Mouse (Mus musculus) large intestine, adult 2 months (tissue): ENCODE measurements around the gene Lfng. TPM values are rescaled to one million over a fixed set of nuclear protein-coding genes. Genes with fewer than 3 reads are reported as not detected.

Source experiments
- DNase-seq: peaks from one replicate; pipeline ENCODE4 v3.0.0-alpha.2; 2012; ENCODE audit warnings: low read depth, low spot score
- WGBS: fragments of 180-500 bp; shearing (Covaris S2); methylation state at CpG from one replicate; pipeline ENCODE4 v1.1.7; 2018; 5-methylcytosine and 5-hydroxymethylcytosine counted together
- polyA plus RNA-seq: library from polyadenylated mRNA; depleted of rRNA; stranded (reverse); fragments of >200 nt; gene quantifications from 2 replicates; pipeline ENCODE4 v1.2.3, GENCODE M21; 2012

Lfng gene
- polyA plus RNA-seq, 1 experiment = 32.6 TPM

- 86% methylated on average over 7 of the region's 7 CpGs for WGBS
- no peak for DNase-seq
Observed at GRCm38 (mm10) chr5:140636316-140637057, 29.4 kb downstream of the Lfng start.

DNA sequence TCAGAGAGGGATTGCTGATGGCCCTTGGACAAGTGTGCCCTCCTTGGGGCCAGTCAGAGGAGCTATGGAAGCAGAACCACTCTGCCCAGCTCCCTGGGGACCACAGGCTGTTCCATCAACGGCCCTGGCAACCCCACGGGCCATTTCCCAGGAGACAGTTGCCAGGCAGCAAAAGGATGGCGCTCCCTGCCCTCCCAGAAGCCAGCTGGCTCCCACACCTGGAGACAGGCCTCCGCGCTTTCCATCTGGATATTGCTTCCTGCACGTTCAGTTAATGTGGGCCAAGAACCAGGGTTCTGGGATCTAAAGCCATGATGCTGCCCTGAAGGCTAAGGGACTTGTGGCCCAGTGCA lies 29.9 kb downstream of the Lfng start:
- WGBS = 90% methylated on average over 6 of the region's 6 CpGs
- no peak for DNase-seq

GRCm38 (mm10) chr5:140637989-140638388 lies 30.9 kb downstream of the Lfng start:
- 85% methylated on average over 3 of the region's 3 CpGs for WGBS
- no peak for DNase-seq

DNA sequence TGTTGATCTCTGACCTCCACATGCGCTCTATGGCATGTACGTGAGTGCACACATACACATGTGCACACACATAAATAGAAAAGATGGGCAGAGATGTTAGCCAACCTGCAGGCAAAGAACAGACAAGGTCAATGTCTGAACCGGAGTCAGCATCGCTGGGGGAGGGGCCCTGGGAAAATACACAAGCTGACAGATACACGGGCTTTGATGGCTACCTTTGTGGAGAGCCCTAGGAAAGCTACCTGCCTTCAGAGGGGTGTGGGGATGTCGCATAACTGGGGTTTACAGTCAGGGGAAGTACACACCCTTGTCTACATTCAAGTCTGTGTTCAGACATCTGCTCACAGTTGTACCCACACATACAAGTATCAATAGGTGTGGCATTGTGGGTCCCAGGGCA lies 31.4 kb downstream of the Lfng start:
- WGBS = 77% methylated on average over 6 of the region's 6 CpGs
- DNase-seq = no peak

DNA sequence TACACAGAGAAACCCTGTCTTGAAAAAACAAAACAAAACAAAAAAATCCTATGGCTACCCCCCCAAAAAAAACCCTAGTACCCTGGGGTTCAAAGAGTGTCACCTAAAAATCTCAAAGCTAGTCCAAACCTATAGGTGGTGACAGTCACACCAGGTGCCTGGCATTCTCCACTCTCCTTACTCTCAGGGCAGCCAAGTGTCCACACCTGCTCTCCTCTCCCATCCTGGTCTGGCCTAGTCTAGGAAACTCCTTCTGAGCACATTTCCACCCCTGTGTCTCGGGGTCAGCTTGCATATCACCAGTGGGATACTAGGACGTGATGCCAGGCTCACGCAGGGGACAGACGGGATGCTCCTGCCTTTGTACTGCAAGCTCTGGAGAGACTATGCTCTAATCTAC lies 32.2 kb downstream of the Lfng start:
- no peak for DNase-seq
- WGBS = 84% methylated on average over 4 of the region's 4 CpGs

DNA sequence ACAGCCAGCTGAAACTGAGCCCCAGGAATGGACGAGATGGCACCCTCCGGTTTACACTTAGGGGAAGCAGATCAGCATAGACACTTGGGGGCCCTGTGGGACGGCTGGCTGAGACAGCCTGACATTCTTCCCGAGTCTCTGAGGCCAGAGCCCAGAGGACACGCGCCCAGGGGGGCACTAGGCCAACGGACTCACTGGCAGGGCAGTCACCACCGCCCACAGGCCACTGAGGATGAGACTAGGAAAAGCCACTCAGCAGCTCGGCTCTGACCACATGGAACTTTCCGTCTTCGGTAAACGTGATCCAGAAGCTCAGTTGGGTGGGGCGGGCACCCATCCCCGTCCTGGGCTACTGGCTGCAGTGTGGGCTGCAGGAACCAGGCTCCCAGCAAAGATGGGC lies 32.8 kb downstream of the Lfng start:
- 70% methylated on average over 14 of the region's 14 CpGs for WGBS
- DNase-seq = no peak

- 71% methylated on average over 2 of the region's 2 CpGs for WGBS
- DNase-seq = no peak
Observed at GRCm38 (mm10) chr5:140640812-140641211, 33.7 kb downstream of the Lfng start.

DNA sequence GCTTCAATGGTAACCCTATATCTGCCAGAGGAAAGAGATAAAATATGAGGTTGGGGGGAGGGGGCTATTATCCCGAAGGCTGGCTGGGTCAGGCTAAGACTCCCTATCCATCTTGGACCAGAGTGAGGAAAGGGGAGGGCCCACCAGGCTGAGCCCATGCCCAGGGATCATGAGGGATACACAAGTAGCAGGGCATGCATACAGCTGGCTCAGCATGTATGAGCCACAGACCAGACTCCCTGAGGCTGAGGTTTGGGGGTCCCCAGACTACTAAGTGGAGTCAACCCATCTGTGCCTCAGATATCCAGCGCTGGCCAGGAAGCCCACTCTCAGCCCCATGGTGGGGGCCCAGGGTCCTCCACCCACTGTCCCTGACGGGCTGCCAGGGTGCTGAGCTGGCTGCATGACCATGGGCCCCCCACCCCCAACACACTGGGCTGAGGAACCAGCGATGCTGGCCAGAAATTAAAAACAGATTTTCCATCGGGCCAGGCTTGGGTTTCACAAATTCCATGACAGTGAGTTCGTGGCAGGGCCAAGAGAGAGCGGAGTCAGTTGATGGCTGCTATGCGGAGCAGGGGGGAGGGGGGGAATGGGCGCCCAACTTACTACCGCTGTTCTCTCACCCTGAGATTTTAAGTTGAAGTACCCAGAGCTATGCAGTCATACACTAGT lies 34.3 kb downstream of the Lfng start:
- WGBS = 62% methylated on average over 10 of the region's 10 CpGs
- no peak for DNase-seq

GRCm38 (mm10) chr5:140642076-140642475 lies 35.0 kb downstream of the Lfng start:
- no peak for DNase-seq
- 64% methylated on average over 3 of the region's 3 CpGs for WGBS

GRCm38 (mm10) chr5:140644263-140644662 lies 37.1 kb downstream of the Lfng start:
- 88% methylated on average over 6 of the region's 6 CpGs for WGBS

DNA sequence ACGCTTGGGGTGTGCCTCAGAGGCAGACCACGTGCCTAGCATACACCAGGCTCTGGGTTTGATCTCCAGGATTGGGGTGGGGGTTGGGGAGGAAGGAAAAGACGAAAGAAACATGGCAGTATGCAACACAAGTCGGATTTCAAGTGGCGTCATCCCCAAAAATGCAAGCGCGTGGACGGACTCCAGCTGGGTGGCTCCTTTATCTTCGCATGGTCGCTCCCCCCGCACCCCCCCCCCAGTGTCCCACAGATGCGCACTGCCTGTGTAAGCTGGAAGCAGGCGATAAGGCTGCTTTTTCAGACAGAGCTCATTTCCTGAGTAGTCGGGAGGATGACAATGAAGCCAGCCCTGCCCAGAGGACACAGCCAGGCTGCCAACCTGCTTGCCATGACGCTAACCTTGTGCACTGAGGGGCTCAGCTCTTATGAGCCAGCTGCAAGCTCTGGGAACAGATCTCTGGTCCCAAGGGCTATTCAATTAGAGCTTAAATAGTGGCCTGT lies 37.6 kb downstream of the Lfng start:
- WGBS = 82% methylated on average over 15 of the region's 15 CpGs
- DNase-seq = no peak

More at GRCm38 (mm10) chr5:140644263-140644662, 37.1 kb downstream of the Lfng start:
- no peak for DNase-seq

GRCm38 (mm10) chr5:140645454-140645853 lies 38.3 kb downstream of the Lfng start:
- WGBS = 94% methylated on average over 4 of the region's 4 CpGs
- DNase-seq = no peak

DNA sequence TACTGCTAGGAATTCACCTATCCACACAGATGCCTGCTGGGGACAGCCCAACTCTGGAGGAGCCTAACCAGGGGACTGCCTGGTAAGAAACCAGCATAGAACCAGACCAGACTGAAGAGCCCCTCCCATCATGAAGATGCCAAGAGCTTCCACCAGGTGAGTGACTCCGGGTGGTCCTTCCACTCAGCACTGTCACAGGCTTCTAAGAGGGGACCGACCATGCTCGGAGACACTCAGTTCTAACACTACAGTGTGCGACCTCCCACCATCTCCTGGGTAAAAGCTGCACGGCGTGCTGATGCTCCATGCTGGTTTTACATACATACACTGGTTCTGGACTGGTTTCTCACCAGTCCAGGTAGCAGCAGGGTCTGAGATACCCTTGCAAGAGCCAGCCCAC lies 39.1 kb downstream of the Lfng start:
- WGBS = 94% methylated on average over 6 of the region's 6 CpGs
- DNase-seq = no peak

DNA sequence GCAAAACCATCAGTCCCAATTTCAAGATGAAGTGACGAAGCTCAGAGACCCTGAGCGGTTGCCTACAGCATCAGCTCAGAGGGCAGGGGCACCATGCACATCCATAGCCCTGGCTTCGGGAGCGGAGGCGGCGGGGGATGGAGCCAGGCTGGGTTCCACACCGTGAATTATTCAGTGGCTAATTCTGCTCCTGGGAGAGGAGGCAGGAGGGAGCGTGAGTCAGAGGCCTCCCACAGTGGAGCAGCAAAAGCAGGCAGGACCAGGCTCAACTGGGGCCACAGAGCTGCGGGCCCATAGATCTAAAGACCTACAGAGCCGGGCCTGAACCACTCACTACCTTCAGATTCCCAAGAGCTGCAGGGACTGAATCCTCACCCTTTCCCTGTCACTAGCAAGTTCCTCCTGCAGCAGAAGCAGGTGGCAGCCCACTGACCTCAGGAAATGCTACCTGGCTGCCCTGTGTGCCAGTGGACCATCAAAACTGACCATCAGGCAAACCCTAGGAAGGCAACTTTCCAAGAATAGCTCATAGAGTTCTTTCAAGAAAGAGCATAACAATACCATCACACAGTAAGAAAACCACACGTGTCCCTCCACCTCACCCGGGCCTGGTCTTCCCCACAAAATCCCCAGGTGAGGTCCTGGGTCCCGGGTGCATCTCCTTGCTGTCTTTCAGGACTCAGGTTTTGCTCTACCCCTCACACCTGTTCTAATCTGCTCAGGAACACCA lies 40.1 kb downstream of the Lfng start:
- no peak for DNase-seq
- WGBS = 65% methylated on average over 13 of the region's 13 CpGs

GRCm38 (mm10) chr5:140647821-140648518 lies 40.9 kb downstream of the Lfng start:
- 3% methylated on average over 13 of the region's 13 CpGs for WGBS
- no peak for DNase-seq

- no peak for DNase-seq
- 1% methylated on average over 62 of the region's 62 CpGs for WGBS
Observed at GRCm38 (mm10) chr5:140648519-140649100, 41.5 kb downstream of the Lfng start, which contains the start of gene Ttyh3. TSS of gene Ttyh3 (minus strand) at chr5:140649031.

DNA sequence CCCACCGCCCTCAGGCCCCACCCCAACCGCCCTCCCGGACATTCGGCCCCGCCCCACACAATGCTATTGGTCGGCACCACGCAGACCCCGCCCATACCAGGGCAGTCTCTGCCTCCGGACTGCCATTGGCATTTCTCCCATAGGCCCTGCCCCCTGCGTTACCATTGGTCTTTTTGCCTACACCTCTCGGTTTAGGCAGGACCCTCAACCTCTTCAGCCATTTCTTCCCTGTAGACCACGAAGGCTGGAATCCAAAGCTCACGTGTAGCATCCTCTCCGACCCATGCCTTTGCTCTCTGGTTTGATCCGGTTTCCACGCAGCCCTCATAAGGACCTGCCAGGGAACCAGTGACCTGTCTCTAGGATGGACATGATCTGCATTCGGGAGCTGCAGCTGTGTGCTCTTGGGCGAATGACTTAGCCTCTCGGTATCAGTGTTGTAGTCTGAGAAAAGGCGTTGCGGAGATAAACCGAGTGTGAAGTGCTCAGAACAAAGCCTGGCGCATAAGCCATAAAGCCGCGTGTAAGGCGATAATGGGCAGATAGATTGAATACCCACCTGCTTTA lies 42.1 kb downstream of the Lfng start:
- WGBS = 7% methylated on average over 26 of the region's 26 CpGs
- DNase-seq = peak; percentile 71

- no peak for DNase-seq
- WGBS = 87% methylated on average over 7 of the region's 7 CpGs
Observed at GRCm38 (mm10) chr5:140649881-140650414, 42.8 kb downstream of the Lfng start.

- WGBS = 86% methylated on average over 11 of the region's 11 CpGs
- DNase-seq = no peak
Observed at GRCm38 (mm10) chr5:140651231-140651630, 44.1 kb downstream of the Lfng start.
